8 mouse cellular contexts compared by ENCODE assay signal in the genomic region with DNA sequence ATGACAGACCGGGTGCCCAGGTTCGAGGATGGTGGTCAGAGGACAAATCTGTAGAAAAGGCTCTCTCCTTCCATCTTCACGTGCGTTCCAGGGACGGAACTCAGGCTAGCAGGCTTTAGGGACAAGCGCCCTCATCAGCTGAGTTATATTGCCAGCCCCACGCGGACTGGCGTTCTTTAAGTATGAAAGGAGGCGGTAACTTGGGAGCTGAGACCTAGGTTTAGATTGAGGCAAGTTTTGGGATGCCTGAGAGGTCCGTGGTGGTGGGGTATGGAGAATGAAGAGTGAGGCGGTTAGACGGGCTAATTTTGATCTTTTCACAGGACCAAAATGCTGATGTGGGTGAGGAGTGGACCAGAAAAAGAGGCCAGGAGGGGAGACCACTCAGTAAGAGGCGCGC. TPM values are rescaled to one million over a fixed set of nuclear protein-coding genes. Genes with fewer than 3 reads are reported as not detected.
DNase-seq lines count a peak whose midpoint lies in the region; ATAC-seq and TF ChIP-seq lines count a peak whose summit lies in the region.

No protein-coding gene starts in this region.

- H3K4me1 ChIP-seq in cerebellum, adult 2 months (ENCODE audit: control insufficient read depth, insufficient read depth, low read length), result no peaks in the 10 kb centered on the region
- peaks cover 9% of the 10 kb centered on the region for H3K4me1 ChIP-seq in forebrain, embryonic 11.5 days (replicated peaks; ENCODE audit: control insufficient read depth, insufficient read depth, low read length)
- H3K4me1 ChIP-seq in liver, embryonic 16.5 days (ENCODE audit: control insufficient read depth, low read depth, low read length), result peaks cover 16% of the 10 kb centered on the region

- no peak for TF ChIP-seq CTCF in cerebellum, adult 2 months (IDR thresholded peaks at IDR 0.05; ENCODE audit: borderline replicate concordance, insufficient read depth, low read depth, low read length)

- H3K9ac ChIP-seq in forebrain, embryonic 11.5 days (ENCODE audit: low read length), result no peak overlapping the region
- H3K9ac ChIP-seq in liver, embryonic 16.5 days (ENCODE audit: low read depth, low read length), result no peak overlapping the region; the same call in 1 of the 2 replicates

- ATAC-seq in forebrain, embryonic 11.5 days (replicated peaks; ENCODE audit: low FRiP score), result no peak
- ATAC-seq in liver, embryonic 16.5 days (ENCODE audit: low read depth), result no peak

- TF ChIP-seq POLR2A in cerebellum, adult 2 months (IDR thresholded peaks at IDR 0.05; ENCODE audit: borderline replicate concordance, insufficient read depth, low read length), result no peak

- H3K4me2 ChIP-seq in forebrain, embryonic 11.5 days (ENCODE audit: low read depth, low read length, severe bottlenecking), result peak overlapping the region; percentile 47
- H3K4me2 ChIP-seq in liver, embryonic 16.5 days (ENCODE audit: low read depth, low read length), result peak overlapping the region; percentile 74

- peak overlapping the region; percentile 85 for H3K27ac ChIP-seq in cerebellum, adult 2 months (ENCODE audit: insufficient read depth, low read length)
- no peak overlapping the region for H3K27ac ChIP-seq in forebrain, embryonic 11.5 days (ENCODE audit: low read depth, low read length)
- no peak overlapping the region for H3K27ac ChIP-seq in liver, embryonic 16.5 days (ENCODE audit: low read length)

- H3K4me3 ChIP-seq in cerebellum, adult 2 months (replicated peaks; ENCODE audit: insufficient read depth, low read depth, low read length), result peak overlapping the region; percentile 70
- peak overlapping the region; percentile 32; the same call in 1 of the 2 replicates for H3K4me3 ChIP-seq in forebrain, embryonic 11.5 days (ENCODE audit: low read depth, low read length)
- H3K4me3 ChIP-seq in liver, embryonic 16.5 days (ENCODE audit: low read depth, low read length), result peak overlapping the region; percentile 44

- no peaks in the 10 kb centered on the region for H3K9me3 ChIP-seq in forebrain, embryonic 11.5 days (ENCODE audit: control insufficient read depth, low read length)
- H3K9me3 ChIP-seq in liver, embryonic 16.5 days (replicated peaks; ENCODE audit: control insufficient read depth, low read length), result no peaks in the 10 kb centered on the region

- DNase-seq in cerebellum, adult 2 months, result peak in 1 of 2 experiments; percentile 27
- no peak for DNase-seq in cerebellum, adult 9-10 months
- DNase-seq in 3T3-L1 (ENCODE audit: low read depth, low spot score), result peak; percentile 50
- DNase-seq in forebrain, embryonic 11.5 days (ENCODE audit: low spot score), result no peak
- DNase-seq in urinary bladder, postnatal 4 days (ENCODE audit: low spot score in 2 of 2), result no peak
- DNase-seq in right cerebral cortex, postnatal 36 days (ENCODE audit: low spot score in 2 of 2), result no peak
- DNase-seq in kidney, postnatal 36 days, result no peak

- H3K36me3 ChIP-seq in forebrain, embryonic 11.5 days (ENCODE audit: control insufficient read depth, insufficient read depth, low read length), result no peaks in the 10 kb centered on the region
- no peaks in the 10 kb centered on the region for H3K36me3 ChIP-seq in liver, embryonic 16.5 days (ENCODE audit: control insufficient read depth, insufficient read depth)

- no peaks in the 10 kb centered on the region for H3K27me3 ChIP-seq in cerebellum, adult 2 months (ENCODE audit: control insufficient read depth, insufficient read depth, low read length)
- peaks cover 18% of the 10 kb centered on the region for H3K27me3 ChIP-seq in forebrain, embryonic 11.5 days (ENCODE audit: control insufficient read depth, insufficient read depth, low read length)
- peaks cover 22% of the 10 kb centered on the region for H3K27me3 ChIP-seq in liver, embryonic 16.5 days (ENCODE audit: control insufficient read depth, insufficient read depth, low read depth, low read length)

- WGBS in cerebellum, adult 2 months, result 7% methylated on average over 15 of the region's 15 CpGs
- WGBS in forebrain, embryonic 11.5 days, result 5% methylated on average over 15 of the region's 15 CpGs
- 5% methylated on average over 15 of the region's 15 CpGs for WGBS in liver, embryonic 16.5 days (ENCODE audit: insufficient replicate concordance)

RNA-seq across cellular contexts. Expression of a gene that starts 4.2 kb away (rescaled TPM):
- polyA plus RNA-seq in cerebellum, adult 2 months (2012; rRNA removed), result 1.2 and 1.5 TPM in 2 replicates
- polyA plus RNA-seq in forebrain, embryonic 11.5 days (2014; fragmentation: Nextera tagmentation; extraction: Ambion mirVana), result 1.4 TPM in 2 replicates
- 13.7 and 14.4 TPM in 2 replicates for polyA plus RNA-seq in liver, embryonic 16.5 days (2015; fragmentation: Nextera tagmentation; extraction: Ambion mirVana)

RNA-seq across cellular contexts. Expression of a gene that starts 25.4 kb away (rescaled TPM):
- 8.5 and 10.1 TPM in 2 replicates for polyA plus RNA-seq in cerebellum, adult 2 months (2012; rRNA removed)
- polyA plus RNA-seq in forebrain, embryonic 11.5 days (2014; fragmentation: Nextera tagmentation; extraction: Ambion mirVana), result 31.1 and 32.5 TPM in 2 replicates
- polyA plus RNA-seq in liver, embryonic 16.5 days (2015; fragmentation: Nextera tagmentation; extraction: Ambion mirVana), result 10.4 TPM in 2 replicates

RNA-seq across cellular contexts. Expression of a gene that starts 26.4 kb away (rescaled TPM):
- polyA plus RNA-seq in cerebellum, adult 2 months (2012; rRNA removed), result 44.0 and 46.9 TPM in 2 replicates
- polyA plus RNA-seq in forebrain, embryonic 11.5 days (2014; fragmentation: Nextera tagmentation; extraction: Ambion mirVana), result 22.3 and 22.8 TPM in 2 replicates
- 11.4 and 12.6 TPM in 2 replicates for polyA plus RNA-seq in liver, embryonic 16.5 days (2015; fragmentation: Nextera tagmentation; extraction: Ambion mirVana)

RNA-seq across cellular contexts. Expression of a gene that starts 46.8 kb away (rescaled TPM):
- 1.1 and 1.3 TPM in 2 replicates for polyA plus RNA-seq in cerebellum, adult 2 months (2012; rRNA removed)
- polyA plus RNA-seq in forebrain, embryonic 11.5 days (2014; fragmentation: Nextera tagmentation; extraction: Ambion mirVana), result not detected in 2 replicates
- 494 and 609 TPM in 2 replicates for polyA plus RNA-seq in liver, embryonic 16.5 days (2015; fragmentation: Nextera tagmentation; extraction: Ambion mirVana)
